Mouse (Mus musculus) midbrain, embryonic 15.5 days (tissue): Measurements from ENCODE around the gene Bcat1. TPM values are rescaled to one million over a fixed set of nuclear protein-coding genes. Genes with fewer than 3 reads are reported as not detected.
A peak's percentile ranks its signal among the peaks of the same experiment; 100 is the strongest.

Source experiments
- ATAC-seq: fragments of 200-750 bp; cut with Nextera tagmentation; replicated peaks from 2 replicates; pipeline ENCODE4 v1.8.0; 2017; ENCODE audit warnings: moderate TSS enrichment
- H3K27ac ChIP-seq: fragments of 300-500 bp; sonication (generic); 2 replicates; pipeline ENCODE4 v1.5.1; 2015; ENCODE audit warnings: mild to moderate bottlenecking, inconsistent platforms
- H3K27me3 ChIP-seq: fragments of 300-500 bp; sonication (generic); replicated peaks from 2 replicates; pipeline ENCODE4 v1.6.1; 2015; ENCODE audit warnings: inconsistent platforms
- H3K36me3 ChIP-seq: fragments of 300-500 bp; sonication (generic); replicated peaks from 2 replicates; pipeline ENCODE4 v1.6.1; 2015; ENCODE audit warnings: inconsistent platforms
- H3K4me1 ChIP-seq: fragments of 300-500 bp; sonication (generic); 2 replicates; pipeline ENCODE4 v1.6.1; 2015; ENCODE audit warnings: inconsistent platforms
- H3K4me2 ChIP-seq: fragments of 300-500 bp; sonication (generic); 2 replicates; pipeline ENCODE4 v1.6.1; 2015; ENCODE audit warnings: inconsistent platforms, mild to moderate bottlenecking, moderate library complexity
- H3K4me3 ChIP-seq: fragments of 300-500 bp; sonication (generic); 2 replicates; pipeline ENCODE4 v1.5.1; 2015; ENCODE audit warnings: mild to moderate bottlenecking, inconsistent platforms
- H3K9ac ChIP-seq: fragments of 300-500 bp; sonication (generic); 2 replicates; pipeline ENCODE4 v1.6.1; 2015; ENCODE audit warnings: mild to moderate bottlenecking, inconsistent platforms
- H3K9me3 ChIP-seq: fragments of 300-500 bp; sonication (generic); 2 replicates; pipeline ENCODE4 v1.6.1; 2016; ENCODE audit warnings: inconsistent platforms
- WGBS: fragments of 180-500 bp; shearing (Covaris S2); methylation state at CpG from one replicate; pipeline ENCODE4 v1.1.7; 2015; ENCODE audit warnings: mixed read lengths; 5-methylcytosine and 5-hydroxymethylcytosine counted together
- polyA plus RNA-seq: library from polyadenylated mRNA; unstranded; fragments of >200 nt; fragmentation: Nextera tagmentation; extraction: Ambion mirVana; gene quantifications from 2 replicates; pipeline ENCODE4 v1.2.1, GENCODE M21; 2015

Bcat1 gene
- polyA plus RNA-seq, 1 experiment from 2014 or later = 107 TPM

- H3K36me3 ChIP-seq = no peaks in the 10 kb centered on the region
- no peaks in the 10 kb centered on the region for H3K9me3 ChIP-seq
- WGBS = 96% methylated on average over 8 of the region's 8 CpGs
- no peaks in the 10 kb centered on the region for H3K27me3 ChIP-seq
- H3K27ac ChIP-seq = no peak overlapping the region
- H3K4me1 ChIP-seq = no peaks in the 10 kb centered on the region
- no peak overlapping the region for H3K9ac ChIP-seq
- no peak overlapping the region for H3K4me3 ChIP-seq
- H3K4me2 ChIP-seq = no peak overlapping the region
- ATAC-seq = no peak
Measured at GRCm38 (mm10) chr6:144984221-144984620, 91.8 kb downstream of the Bcat1 start.

- ATAC-seq = no peak
- 75% methylated on average over 3 of the region's 3 CpGs for WGBS
- Histone ChIP-seq H3K9me3 (no peaks in the 10 kb centered on the region), H3K27me3 (no peaks in the 10 kb centered on the region), H3K4me1 (no peaks in the 10 kb centered on the region), H3K4me3 (no peak overlapping the region), H3K27ac (no peak overlapping the region), H3K36me3 (no peaks in the 10 kb centered on the region), H3K9ac (no peak overlapping the region), H3K4me2 (no peak overlapping the region)
Measured at GRCm38 (mm10) chr6:144982093-144982492, 93.9 kb downstream of the Bcat1 start.

GRCm38 (mm10) chr6:144972351-144972750 is 103.6 kb downstream of the Bcat1 start:
- WGBS = 79% methylated on average over 8 of the region's 8 CpGs
- no peak for ATAC-seq
- H3K36me3 ChIP-seq = no peaks in the 10 kb centered on the region
- no peaks in the 10 kb centered on the region for H3K27me3 ChIP-seq
- H3K9ac ChIP-seq = no peak overlapping the region
- no peaks in the 10 kb centered on the region for H3K4me1 ChIP-seq
- no peak overlapping the region for H3K4me2 ChIP-seq
- H3K9me3 ChIP-seq = no peaks in the 10 kb centered on the region
- no peak overlapping the region for H3K27ac ChIP-seq
- no peak overlapping the region for H3K4me3 ChIP-seq

- Histone ChIP-seq H3K9ac (no peak overlapping the region), H3K4me1 (no peaks in the 10 kb centered on the region), H3K9me3 (no peaks in the 10 kb centered on the region), H3K4me2 (no peak overlapping the region), H3K4me3 (no peak overlapping the region), H3K36me3 (no peaks in the 10 kb centered on the region), H3K27ac (no peak overlapping the region), H3K27me3 (no peaks in the 10 kb centered on the region)
- no peak for ATAC-seq
- 84% methylated on average over 4 of the region's 4 CpGs for WGBS
Measured at GRCm38 (mm10) chr6:144970900-144971299, 105.1 kb downstream of the Bcat1 start.

DNA sequence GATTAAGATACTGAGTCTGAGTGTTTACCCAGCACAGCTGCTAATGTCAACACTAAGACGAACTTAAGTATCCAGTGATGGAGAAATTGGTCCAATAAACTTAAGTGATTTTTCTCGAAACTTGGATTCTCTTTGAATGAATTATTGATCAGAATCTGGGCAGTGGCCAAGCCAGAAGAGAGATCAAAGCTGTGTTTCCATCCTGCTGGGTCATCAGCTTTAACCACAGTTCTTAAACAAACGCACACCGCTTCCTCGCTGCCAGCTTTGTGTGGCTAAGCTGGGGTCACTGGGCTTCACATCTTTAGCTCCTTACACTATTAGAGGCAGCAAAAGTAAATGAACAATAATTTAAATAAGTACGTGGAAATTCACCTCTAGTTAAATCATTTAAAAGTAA is 108.4 kb downstream of the Bcat1 start:
- Histone ChIP-seq H3K9ac (no peak overlapping the region), H3K4me2 (no peak overlapping the region), H3K27ac (no peak overlapping the region), H3K36me3 (no peaks in the 10 kb centered on the region), H3K4me3 (no peak overlapping the region), H3K9me3 (no peaks in the 10 kb centered on the region), H3K4me1 (no peaks in the 10 kb centered on the region), H3K27me3 (no peaks in the 10 kb centered on the region)
- 35% methylated on average over 6 of the region's 6 CpGs for WGBS
- ATAC-seq = no peak

GRCm38 (mm10) chr6:144964205-144964604 is 111.8 kb downstream of the Bcat1 start:
- no peak for ATAC-seq

GRCm38 (mm10) chr6:144963156-144963555 is 112.8 kb downstream of the Bcat1 start:
- H3K4me2 ChIP-seq = no peak overlapping the region
- H3K4me3 ChIP-seq = no peak overlapping the region
- H3K4me1 ChIP-seq = no peaks in the 10 kb centered on the region
- no peaks in the 10 kb centered on the region for H3K9me3 ChIP-seq
- no peaks in the 10 kb centered on the region for H3K27me3 ChIP-seq
- no peak for ATAC-seq
- no peak overlapping the region for H3K27ac ChIP-seq
- WGBS = 88% methylated on average over 8 of the region's 8 CpGs
- no peaks in the 10 kb centered on the region for H3K36me3 ChIP-seq
- H3K9ac ChIP-seq = no peak overlapping the region

More at GRCm38 (mm10) chr6:144964205-144964604, 111.8 kb downstream of the Bcat1 start:
- Histone ChIP-seq H3K9ac (no peak overlapping the region), H3K9me3 (no peaks in the 10 kb centered on the region), H3K27ac (no peak overlapping the region), H3K27me3 (no peaks in the 10 kb centered on the region), H3K4me3 (no peak overlapping the region), H3K4me1 (no peaks in the 10 kb centered on the region), H3K4me2 (no peak overlapping the region), H3K36me3 (no peaks in the 10 kb centered on the region)
- WGBS = 77% methylated on average over 4 of the region's 4 CpGs

GRCm38 (mm10) chr6:144962013-144962354 is 114.0 kb downstream of the Bcat1 start:
- H3K4me1 ChIP-seq = no peaks in the 10 kb centered on the region
- no peak overlapping the region for H3K9ac ChIP-seq
- peak; percentile 43 for ATAC-seq
- no peaks in the 10 kb centered on the region for H3K27me3 ChIP-seq
- no peak overlapping the region for H3K4me3 ChIP-seq
- H3K36me3 ChIP-seq = no peaks in the 10 kb centered on the region
- H3K27ac ChIP-seq = no peak overlapping the region
- H3K9me3 ChIP-seq = no peaks in the 10 kb centered on the region
- WGBS = 78% methylated on average over 4 of the region's 4 CpGs
- H3K4me2 ChIP-seq = peak overlapping the region; percentile 35; the same call in 1 of the 2 replicates

GRCm38 (mm10) chr6:144961253-144962012 is 114.6 kb downstream of the Bcat1 start:
- Histone ChIP-seq H3K27ac (no peak overlapping the region), H3K36me3 (no peaks in the 10 kb centered on the region), H3K27me3 (no peaks in the 10 kb centered on the region), H3K9ac (no peak overlapping the region), H3K4me1 (no peaks in the 10 kb centered on the region), H3K4me3 (peak overlapping the region; percentile 12; the same call in 1 of the 2 replicates), H3K9me3 (no peaks in the 10 kb centered on the region), H3K4me2 (peak overlapping the region; percentile 35)
- peak; percentile 74 for ATAC-seq
- 61% methylated on average over 25 of the region's 25 CpGs for WGBS

- ATAC-seq = no peak
- Histone ChIP-seq H3K27me3 (no peaks in the 10 kb centered on the region), H3K27ac (no peak overlapping the region), H3K9ac (no peak overlapping the region), H3K4me3 (no peak overlapping the region), H3K9me3 (no peaks in the 10 kb centered on the region), H3K4me2 (no peak overlapping the region), H3K36me3 (no peaks in the 10 kb centered on the region), H3K4me1 (no peaks in the 10 kb centered on the region)
- 72% methylated on average over 14 of the region's 14 CpGs for whole genome bisulfite sequencing
Measured at GRCm38 (mm10) chr6:144955887-144956547, 120.0 kb downstream of the Bcat1 start.

- H3K36me3 ChIP-seq = no peaks in the 10 kb centered on the region
- no peaks in the 10 kb centered on the region for H3K4me1 ChIP-seq
- H3K27me3 ChIP-seq = no peaks in the 10 kb centered on the region
- H3K27ac ChIP-seq = no peak overlapping the region
- H3K9ac ChIP-seq = no peak overlapping the region
- 92% methylated on average over 6 of the region's 6 CpGs for WGBS
- no peak overlapping the region for H3K4me2 ChIP-seq
- H3K4me3 ChIP-seq = no peak overlapping the region
- H3K9me3 ChIP-seq = no peaks in the 10 kb centered on the region
- no peak for ATAC-seq
Measured at GRCm38 (mm10) chr6:144952885-144953284, 123.1 kb downstream of the Bcat1 start.

DNA sequence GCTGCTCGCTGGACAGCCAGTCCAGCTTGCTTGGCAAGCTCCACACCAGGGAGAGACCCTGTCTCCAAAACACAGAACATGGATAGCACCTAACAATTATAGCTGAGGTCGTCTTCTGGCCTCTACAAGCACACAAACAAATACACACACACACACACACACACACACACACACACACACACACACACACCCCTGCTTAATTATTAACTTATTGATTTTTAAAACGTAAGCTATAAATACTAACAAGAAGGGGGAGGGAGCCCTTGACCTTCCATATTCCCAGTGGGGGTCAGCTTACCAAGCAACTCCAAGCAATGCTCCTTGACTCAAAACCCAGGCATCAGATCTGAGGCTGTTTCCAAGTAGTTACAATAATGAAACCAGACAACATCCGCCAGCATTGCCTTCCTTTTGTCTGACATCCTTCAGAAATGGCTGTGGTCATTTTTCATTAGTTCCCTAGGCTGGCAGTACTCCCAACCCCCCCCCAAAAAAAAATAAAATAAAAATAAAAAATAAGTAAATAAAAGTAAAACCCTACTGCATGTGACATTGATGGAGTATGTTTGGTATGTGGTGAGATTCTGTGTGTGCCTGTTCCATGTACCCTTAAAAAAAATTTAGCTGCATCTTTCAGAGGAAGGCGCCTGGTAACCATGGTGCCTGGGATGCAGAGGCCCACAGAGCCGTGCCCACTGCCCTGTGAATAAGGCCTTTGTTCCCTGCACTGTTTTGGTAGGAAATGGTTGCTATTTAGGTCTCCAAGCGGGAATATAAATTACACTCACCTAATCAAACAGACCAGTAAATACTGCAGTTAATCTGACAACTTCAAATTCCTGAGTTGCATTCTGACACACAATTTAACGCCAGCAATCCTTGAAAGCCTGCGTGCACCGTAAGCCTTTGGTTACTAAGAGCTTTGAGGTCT is 131.3 kb downstream of the Bcat1 start:
- no peak overlapping the region for H3K9ac ChIP-seq
- H3K4me1 ChIP-seq = 0 out of 2 replicates have a peak, but pooled peaks cover 8% of the 10 kb centered on the region
- no peaks in the 10 kb centered on the region for H3K9me3 ChIP-seq
- no peak overlapping the region for H3K4me2 ChIP-seq
- H3K36me3 ChIP-seq = no peaks in the 10 kb centered on the region
- H3K4me3 ChIP-seq = no peak overlapping the region
- peak overlapping the region; percentile 42 for H3K27ac ChIP-seq
- ATAC-seq = peak; percentile 74; the same call in 1 of the 2 replicates
- H3K27me3 ChIP-seq = no peaks in the 10 kb centered on the region
- 25% methylated on average over 10 of the region's 10 CpGs for whole genome bisulfite sequencing
